In genomic region chr11:74589401-74590238, GRCm38 (mm10) we compare ENCODE assay signal across 8 mouse cellular contexts. TPM values are rescaled to one million over a fixed set of nuclear protein-coding genes. Genes with fewer than 3 reads are reported as not detected.
DNase-seq lines count a peak whose midpoint lies in the region; ATAC-seq and TF ChIP-seq lines count a peak whose summit lies in the region.

No protein-coding gene starts in this region.

- DNase-seq in heart, postnatal 10 days = no peak
- peak; percentile 69 for DNase-seq in cerebellum, adult 8-10 months
- DNase-seq in liver, embryonic 14.5 days (ENCODE audit: low read depth in 3 of 3, low spot score in 3 of 3) = no peak
- no peak for DNase-seq in thymus, postnatal 14 days
- DNase-seq in ovary, adult 18-20 months (ENCODE audit: low spot score) = no peak

- no peak for TF ChIP-seq EP300 in liver, embryonic 14.5 days (IDR thresholded peaks at IDR 0.05; ENCODE audit: low read depth)

- ATAC-seq in heart, embryonic 14.5 days (ENCODE audit: insufficient number of reproducible peaks, insufficient read depth, low FRiP score, low read depth) = peak; percentile 14; the same call in 1 of the 2 replicates
- ATAC-seq in hindbrain, embryonic 12.5 days (ENCODE audit: low FRiP score) = peak; percentile 85
- ATAC-seq in liver, embryonic 14.5 days (ENCODE audit: insufficient read depth) = no peak
- ATAC-seq in stomach, embryonic 14.5 days (ENCODE audit: insufficient number of reproducible peaks, insufficient read depth, low FRiP score, low read depth) = no peak

- H3K4me3 ChIP-seq in heart, embryonic 14.5 days (ENCODE audit: control insufficient read depth in 1 of 2, insufficient read depth in 1 of 2, low read depth in 1 of 2, low read length in 2 of 2) = peak overlapping the region; percentile 18 to 31; a peak in 3 of 4 replicates
- peak overlapping the region; percentile 48 for H3K4me3 ChIP-seq in hindbrain, embryonic 12.5 days
- H3K4me3 ChIP-seq in liver, embryonic 14.5 days (ENCODE audit: insufficient read depth in 1 of 2, low read depth in 2 of 2, low read length in 2 of 2) = no peak overlapping the region
- H3K4me3 ChIP-seq in stomach, embryonic 14.5 days (ENCODE audit: low read depth, low read length) = peak overlapping the region; percentile 36

- no peak overlapping the region for H3K27ac ChIP-seq in heart, embryonic 14.5 days (replicated peaks in 1 of 2; ENCODE audit: control insufficient read depth in 1 of 2, insufficient read depth in 1 of 2, low read depth in 2 of 2, low read length in 2 of 2)
- H3K27ac ChIP-seq in hindbrain, embryonic 12.5 days = peak overlapping the region; percentile 63
- no peak overlapping the region for H3K27ac ChIP-seq in liver, embryonic 14.5 days
- H3K27ac ChIP-seq in stomach, embryonic 14.5 days (ENCODE audit: low read length) = no peak overlapping the region

- H3K4me2 ChIP-seq in heart, embryonic 14.5 days (ENCODE audit: low read length) = peak overlapping the region; percentile 63
- peak overlapping the region; percentile 68 for H3K4me2 ChIP-seq in hindbrain, embryonic 12.5 days (replicated peaks)
- H3K4me2 ChIP-seq in liver, embryonic 14.5 days (ENCODE audit: low read depth) = peak overlapping the region; percentile 18; the same call in 1 of the 2 replicates
- peak overlapping the region; percentile 62 for H3K4me2 ChIP-seq in stomach, embryonic 14.5 days (replicated peaks; ENCODE audit: low read depth, low read length)

- H3K27me3 ChIP-seq in heart, embryonic 14.5 days (ENCODE audit: control insufficient read depth, insufficient read depth, low read length) = peaks cover 61% of the 10 kb centered on the region
- peaks cover 63% of the 10 kb centered on the region for H3K27me3 ChIP-seq in hindbrain, embryonic 12.5 days
- H3K27me3 ChIP-seq in liver, embryonic 14.5 days (ENCODE audit: control insufficient read depth, insufficient read depth, low read length) = peaks cover 51% of the 10 kb centered on the region
- H3K27me3 ChIP-seq in stomach, embryonic 14.5 days (ENCODE audit: control insufficient read depth, insufficient read depth, low read length) = peaks cover 39% of the 10 kb centered on the region

- intact Hi-C loops in heart, postnatal 10 days (cut with DNase I) = no loop called here

- no peak for TF ChIP-seq CTCF in liver, embryonic 14.5 days (IDR thresholded peaks at IDR 0.05; ENCODE audit: low read depth)

- no peaks in the 10 kb centered on the region for H3K36me3 ChIP-seq in heart, embryonic 14.5 days (ENCODE audit: control insufficient read depth, insufficient read depth, low read length)
- H3K36me3 ChIP-seq in hindbrain, embryonic 12.5 days = no peaks in the 10 kb centered on the region
- H3K36me3 ChIP-seq in liver, embryonic 14.5 days (replicated peaks; ENCODE audit: control insufficient read depth, insufficient read depth, low read depth) = no peaks in the 10 kb centered on the region
- no peaks in the 10 kb centered on the region for H3K36me3 ChIP-seq in stomach, embryonic 14.5 days (ENCODE audit: control insufficient read depth, insufficient read depth, low read length)

- H3K9me3 ChIP-seq in heart, embryonic 14.5 days (ENCODE audit: control insufficient read depth, low read length) = no peaks in the 10 kb centered on the region
- H3K9me3 ChIP-seq in hindbrain, embryonic 12.5 days (replicated peaks) = no peaks in the 10 kb centered on the region
- H3K9me3 ChIP-seq in liver, embryonic 14.5 days (ENCODE audit: control insufficient read depth, low read length) = no peaks in the 10 kb centered on the region
- H3K9me3 ChIP-seq in stomach, embryonic 14.5 days (ENCODE audit: control insufficient read depth, low read depth, low read length) = no peaks in the 10 kb centered on the region

- H3K4me1 ChIP-seq in heart, embryonic 14.5 days (ENCODE audit: control insufficient read depth in 2 of 2, insufficient read depth in 2 of 2, low read length in 2 of 2) = no peaks in the 10 kb centered on the region
- H3K4me1 ChIP-seq in hindbrain, embryonic 12.5 days = peaks cover 7% of the 10 kb centered on the region; the same call in 1 of the 2 replicates
- H3K4me1 ChIP-seq in liver, embryonic 14.5 days (replicated peaks; ENCODE audit: control insufficient read depth in 2 of 2, insufficient read depth in 2 of 2, low read length in 1 of 2) = no peaks in the 10 kb centered on the region
- H3K4me1 ChIP-seq in stomach, embryonic 14.5 days (ENCODE audit: control insufficient read depth, insufficient read depth, low read length) = no peaks in the 10 kb centered on the region

- 4% methylated on average over 64 of the region's 66 CpGs for WGBS in heart, embryonic 14.5 days
- WGBS in hindbrain, embryonic 12.5 days = 3% methylated on average over 66 of the region's 66 CpGs
- 4% methylated on average over 66 of the region's 66 CpGs for WGBS in liver, embryonic 14.5 days (ENCODE audit: insufficient replicate concordance)
- 5% methylated on average over 66 of the region's 66 CpGs for WGBS in stomach, embryonic 14.5 days

- no peak overlapping the region for H3K9ac ChIP-seq in heart, embryonic 14.5 days (ENCODE audit: low read length)
- peak overlapping the region; percentile 68 for H3K9ac ChIP-seq in hindbrain, embryonic 12.5 days
- no peak overlapping the region for H3K9ac ChIP-seq in liver, embryonic 14.5 days (replicated peaks)
- H3K9ac ChIP-seq in stomach, embryonic 14.5 days (replicated peaks; ENCODE audit: low read depth, low read length) = no peak overlapping the region

RNA-seq across cellular contexts. Expression of gene Rap1gap2, which starts 21.1 kb away (rescaled TPM):
- 4.3 and 4.7 TPM in 2 replicates for polyA plus RNA-seq in heart, embryonic 14.5 days (2014; fragmentation: Nextera tagmentation; extraction: Ambion mirVana)
- 10 to 100 TPM; 62.1 to 64.6 TPM for total RNA-seq in heart, postnatal 10 days (2021)
- polyA plus RNA-seq in hindbrain, embryonic 12.5 days (2016; fragmentation: Nextera tagmentation; extraction: Ambion mirVana) = 7.8 and 8.1 TPM in 2 replicates
- polyA plus RNA-seq in liver, embryonic 14.5 days (2012; rRNA removed) = 0.95 and 0.98 TPM in 2 replicates
- polyA plus RNA-seq in liver, embryonic 14.5 days (2014; fragmentation: Nextera tagmentation; extraction: Ambion mirVana) = 0.56 and 0.71 TPM in 2 replicates
- 5.6 and 6.6 TPM in 2 replicates for polyA plus RNA-seq in stomach, embryonic 14.5 days (2014; fragmentation: Nextera tagmentation; extraction: Ambion mirVana)

RNA-seq across cellular contexts. Expression of gene Ccdc92b, which starts 29.8 kb away (rescaled TPM):
- polyA plus RNA-seq in heart, embryonic 14.5 days (2014; fragmentation: Nextera tagmentation; extraction: Ambion mirVana) = 0.32 and 0.67 TPM in 2 replicates
- total RNA-seq in heart, postnatal 10 days (2021) = under 1 TPM; 0.45 to 0.52 TPM
- polyA plus RNA-seq in hindbrain, embryonic 12.5 days (2016; fragmentation: Nextera tagmentation; extraction: Ambion mirVana) = 2.8 and 3.2 TPM in 2 replicates
- polyA plus RNA-seq in liver, embryonic 14.5 days (2012; rRNA removed) = 12.7 and 13.1 TPM in 2 replicates
- 10.2 and 12.6 TPM in 2 replicates for polyA plus RNA-seq in liver, embryonic 14.5 days (2014; fragmentation: Nextera tagmentation; extraction: Ambion mirVana)
- polyA plus RNA-seq in stomach, embryonic 14.5 days (2014; fragmentation: Nextera tagmentation; extraction: Ambion mirVana) = 0.61 and 0.86 TPM in 2 replicates

RNA-seq across cellular contexts. Expression of gene Cluh, which starts 59.7 kb away (rescaled TPM):
- 39.7 and 43.1 TPM in 2 replicates for polyA plus RNA-seq in heart, embryonic 14.5 days (2014; fragmentation: Nextera tagmentation; extraction: Ambion mirVana)
- 100 to 1,000 TPM; 234 to 237 TPM for total RNA-seq in heart, postnatal 10 days (2021)
- 21.3 and 22.1 TPM in 2 replicates for polyA plus RNA-seq in hindbrain, embryonic 12.5 days (2016; fragmentation: Nextera tagmentation; extraction: Ambion mirVana)
- polyA plus RNA-seq in liver, embryonic 14.5 days (2012; rRNA removed) = 28.2 and 29.5 TPM in 2 replicates
- polyA plus RNA-seq in liver, embryonic 14.5 days (2014; fragmentation: Nextera tagmentation; extraction: Ambion mirVana) = 14.3 and 20.3 TPM in 2 replicates
- polyA plus RNA-seq in stomach, embryonic 14.5 days (2014; fragmentation: Nextera tagmentation; extraction: Ambion mirVana) = 24.0 and 24.4 TPM in 2 replicates

Comparison
In these comparisons a context has a peak if more than half of its experiments do, and no peak if none do; other contexts are left out.
1. ATAC-seq: peak in heart, embryonic 14.5 days (single experiment) and hindbrain, embryonic 12.5 days (single experiment); none in liver, embryonic 14.5 days (single experiment) and stomach, embryonic 14.5 days (single experiment).
2. H3K4me2 ChIP-seq: peak in every context shown above with its lines; median percentile 68 in hindbrain, embryonic 12.5 days; 63 in heart, embryonic 14.5 days; 62 in stomach, embryonic 14.5 days; 18 in liver, embryonic 14.5 days.
3. H3K4me3 ChIP-seq: peak in heart, embryonic 14.5 days (2 of 2), hindbrain, embryonic 12.5 days (single experiment) and stomach, embryonic 14.5 days (single experiment); none in liver, embryonic 14.5 days (0 of 2).